Mouse (Mus musculus) cerebellum, postnatal 10 days (tissue): ENCODE measurements around the gene Cpeb4.
A peak's percentile ranks its signal among the peaks of the same experiment; 100 is the strongest.
"Not testable (repeated sequence)": the region's sequence is repeated elsewhere in the genome, so short reads cannot be mapped to it uniquely, and the experiment has no call there.

Experiments used
- DNase-seq, 2 experiments: peaks; one replicate each; pipeline ENCODE4 v3.0.0; 2021; ENCODE audit warnings: mixed read lengths in 2 of 2

Gene Cpeb4

GRCm38 (mm10) chr11:31871911-31872310 lies at the start of gene Cpeb4:
Cpeb4 (plus strand) TSS chr11:31872211.
- DNase-seq: no peak

- DNase-seq: no peak
Observed at GRCm38 (mm10) chr11:31822556-31822955, 49.5 kb upstream of the Cpeb4 start.

- no peak for DNase-seq
Observed at GRCm38 (mm10) chr11:31823513-31823912, 48.5 kb upstream of the Cpeb4 start.

- peak; percentile 52 to 55 for DNase-seq
Observed at GRCm38 (mm10) chr11:31824504-31825166, 47.4 kb upstream of the Cpeb4 start.

- no peak for DNase-seq
Observed at GRCm38 (mm10) chr11:31828011-31828770, 43.8 kb upstream of the Cpeb4 start.

- no peak for DNase-seq
Observed at GRCm38 (mm10) chr11:31828771-31829072, 43.3 kb upstream of the Cpeb4 start.

- DNase-seq: no peak
Observed at GRCm38 (mm10) chr11:31830213-31831151, 41.5 kb upstream of the Cpeb4 start.

- DNase-seq: no peak
Observed at GRCm38 (mm10) chr11:31831451-31831850, 40.6 kb upstream of the Cpeb4 start.

- DNase-seq: no peak
Observed at GRCm38 (mm10) chr11:31831983-31832382, 40.0 kb upstream of the Cpeb4 start.

GRCm38 (mm10) chr11:31832439-31832980 lies 39.5 kb upstream of the Cpeb4 start:
- DNase-seq: no peak

GRCm38 (mm10) chr11:31833506-31833905 lies 38.5 kb upstream of the Cpeb4 start:
- no peak for DNase-seq

- no peak for DNase-seq
Observed at GRCm38 (mm10) chr11:31835352-31835751, 36.7 kb upstream of the Cpeb4 start.

GRCm38 (mm10) chr11:31837243-31837642 lies 34.8 kb upstream of the Cpeb4 start:
- DNase-seq: peak; percentile 68 to 80

GRCm38 (mm10) chr11:31837753-31838152 lies 34.3 kb upstream of the Cpeb4 start:
- DNase-seq: no peak

- DNase-seq: peak; percentile 86 to 93
Observed at GRCm38 (mm10) chr11:31838442-31839083, 33.4 kb upstream of the Cpeb4 start.

GRCm38 (mm10) chr11:31839084-31839460 lies 32.9 kb upstream of the Cpeb4 start:
- peak in 1 of 2 experiments; percentile 37 for DNase-seq

GRCm38 (mm10) chr11:31842171-31842959 lies 29.6 kb upstream of the Cpeb4 start:
- no peak for DNase-seq

GRCm38 (mm10) chr11:31843177-31843833 lies 28.7 kb upstream of the Cpeb4 start:
- no peak for DNase-seq

- DNase-seq: no peak
Observed at GRCm38 (mm10) chr11:31843834-31844188, 28.2 kb upstream of the Cpeb4 start.

- not testable (repeated sequence) for DNase-seq
Observed at GRCm38 (mm10) chr11:31845111-31845510, 26.9 kb upstream of the Cpeb4 start.

- DNase-seq: no peak
Observed at GRCm38 (mm10) chr11:31846771-31847468, 25.1 kb upstream of the Cpeb4 start.
